Mouse (Mus musculus): ENCODE measurements around the gene Slx4ip. TPM values are rescaled to one million over a fixed set of nuclear protein-coding genes. Genes with fewer than 3 reads are reported as not detected.

Slx4ip gene
- 18.2 TPM for polyA plus RNA-seq (2014; fragmentation: Illumina TruSeq; extraction: RNeasy Lipid Tissue Mini Kit (QIAGEN cat#74804); ENCODE audit: low read depth, low replicate concordance)

DNA sequence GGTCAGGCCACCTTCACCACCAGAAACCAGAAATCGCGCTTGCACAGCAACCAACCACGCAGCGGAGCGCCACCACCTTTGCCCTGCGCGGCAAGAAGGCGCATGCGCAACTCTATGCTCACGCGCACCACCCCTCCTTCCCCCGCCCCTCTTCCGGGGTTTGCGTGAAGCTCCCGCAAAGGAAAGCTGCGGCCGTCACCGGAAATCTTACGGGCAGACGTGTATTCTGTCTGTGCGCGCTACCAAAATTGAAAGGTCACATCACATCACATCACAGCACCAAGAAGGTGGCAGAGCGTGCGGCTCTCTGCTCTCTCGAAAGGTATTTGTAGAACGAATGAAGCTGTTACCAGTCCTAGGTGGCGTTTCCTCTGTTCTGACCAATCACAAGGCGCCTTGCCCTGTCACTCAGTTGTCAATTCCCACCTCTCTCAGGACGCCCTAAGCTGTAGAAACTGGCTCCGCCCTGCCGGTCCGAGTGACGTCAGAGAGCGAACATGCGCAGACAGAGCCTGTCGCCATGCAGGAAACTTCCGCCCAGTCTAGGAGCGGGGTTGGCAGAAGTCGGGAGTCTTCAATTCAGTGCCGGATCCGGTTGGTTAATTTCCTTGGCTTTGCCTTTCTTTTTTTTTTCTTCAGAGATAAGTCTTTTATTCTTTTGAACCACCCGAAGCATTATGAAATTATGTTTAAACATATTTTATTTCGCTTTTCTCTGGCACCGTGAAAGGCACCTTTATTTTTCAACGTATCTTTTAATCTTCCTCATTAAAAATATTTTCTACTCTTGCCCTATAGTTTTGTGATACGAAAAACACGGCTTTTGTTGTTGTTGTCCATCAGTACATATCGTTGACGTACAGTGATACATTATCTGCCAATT lies at the start of gene Slx4ip, which contains the start of the genes AL731706.1 and Mkks:
Gene Slx4ip, plus strand, starts transcription at position 151 of the 883 bp plus-strand sequence.
Gene AL731706.1, minus strand, starts transcription at position 322 of the 883 bp plus-strand sequence.
Gene Mkks, minus strand, starts transcription at position 322 of the 883 bp plus-strand sequence.

DNA sequence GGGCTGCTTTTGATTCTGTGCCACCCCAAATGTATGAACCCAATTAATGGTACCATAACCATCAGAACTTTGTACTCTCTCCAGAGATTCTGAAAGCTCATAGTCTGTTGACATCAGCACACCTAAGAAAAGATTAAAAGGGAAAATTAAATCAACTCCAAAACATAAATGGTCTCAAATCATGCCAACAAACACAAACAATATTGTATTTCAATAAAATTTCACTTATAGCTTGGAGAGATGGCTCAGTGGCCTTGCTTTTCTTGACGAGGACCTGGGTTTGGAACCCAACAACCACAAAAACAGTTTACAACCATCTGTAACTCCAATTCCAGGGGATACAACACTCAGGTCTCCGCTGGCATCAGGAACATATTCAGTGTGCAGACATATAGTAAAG lies 5.4 kb upstream of the Slx4ip start, which contains the start of gene AL731706.2:
Gene AL731706.2, minus strand, starts transcription at position 101 of the 400 bp plus-strand sequence.

DNA sequence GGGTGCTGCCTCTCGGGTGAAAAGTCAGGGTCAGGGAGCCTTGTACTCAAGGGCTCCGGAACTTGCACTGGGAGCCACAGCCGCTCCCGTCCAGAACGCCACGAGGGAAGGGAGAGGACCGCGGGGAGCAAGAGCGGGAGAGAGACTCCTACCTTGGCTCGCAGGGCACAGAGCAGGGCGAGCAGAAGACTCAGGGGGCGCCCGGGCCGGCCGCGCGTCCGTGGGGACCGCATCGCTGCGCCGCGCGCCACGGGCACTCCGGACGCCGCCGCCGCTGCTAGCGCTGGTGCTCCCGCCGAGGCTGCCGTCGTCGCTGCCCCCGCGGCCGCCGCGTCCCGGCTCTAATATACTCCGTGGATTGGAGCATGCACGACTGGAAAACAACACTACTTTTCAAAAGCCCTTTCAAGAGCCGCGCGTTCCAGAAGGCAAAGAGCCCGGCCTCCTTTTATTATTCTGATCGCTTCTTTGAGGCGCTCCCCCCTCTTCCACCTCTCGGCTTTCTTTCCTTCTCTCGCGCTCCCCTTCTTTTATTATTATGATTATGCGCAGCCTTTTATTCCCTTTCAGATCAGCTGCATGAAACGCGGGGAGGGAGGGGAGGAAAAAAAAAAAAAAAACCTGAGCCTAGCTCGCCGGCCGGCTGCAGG lies 225.1 kb downstream of the Slx4ip start, which contains the start of gene Jag1:
Gene Jag1, minus strand, starts transcription at position 620 of the 650 bp plus-strand sequence.

Other genes starting within 250 kb of the Slx4ip start
- gene Snap25, start 177.8 kb upstream of the Slx4ip start, polyA plus RNA-seq (2014; fragmentation: Illumina TruSeq; extraction: RNeasy Lipid Tissue Mini Kit (QIAGEN cat#74804); ENCODE audit: low read depth, low replicate concordance) = 0.18 TPM
- 23.3 TPM for gene AL731706.2, start 5.5 kb upstream of the Slx4ip start, polyA plus RNA-seq (2014; fragmentation: Illumina TruSeq; extraction: RNeasy Lipid Tissue Mini Kit (QIAGEN cat#74804); ENCODE audit: low read depth, low replicate concordance)
- 3.4 TPM for gene AL731706.1, start 171 bp downstream of the Slx4ip start, polyA plus RNA-seq (2014; fragmentation: Illumina TruSeq; extraction: RNeasy Lipid Tissue Mini Kit (QIAGEN cat#74804); ENCODE audit: low read depth, low replicate concordance)
- gene Mkks, start 171 bp downstream of the Slx4ip start, polyA plus RNA-seq (2014; fragmentation: Illumina TruSeq; extraction: RNeasy Lipid Tissue Mini Kit (QIAGEN cat#74804); ENCODE audit: low read depth, low replicate concordance) = 24.8 TPM
- 10.2 TPM for gene Jag1, start 225.4 kb downstream of the Slx4ip start, polyA plus RNA-seq (2014; fragmentation: Illumina TruSeq; extraction: RNeasy Lipid Tissue Mini Kit (QIAGEN cat#74804); ENCODE audit: low read depth, low replicate concordance)

Data from testis, adult 10 weeks (tissue).